29 mouse cellular contexts compared by ENCODE assay signal in genomic region chr5:51599549-51599948, GRCm38 (mm10). TPM values are rescaled to one million over a fixed set of nuclear protein-coding genes. Genes with fewer than 3 reads are reported as not detected.
DNase-seq lines count a peak whose midpoint lies in the region; ATAC-seq lines count a peak whose summit lies in the region.
"Had no signal": no experiment of that assay in that cellular context is flagged by ENCODE, and none has a peak within 500 bp of the region (broad histone marks: within the 10 kb centered on the region; RNA-seq: fewer than 3 reads in every experiment).

No protein-coding gene starts in this region.

- peak overlapping the region; percentile 56; the same call in 1 of the 2 replicates for H3K27ac ChIP-seq in heart, embryonic 10.5 days
- peak overlapping the region; percentile 57 for H3K27ac ChIP-seq in heart, embryonic 15.5 days
- H3K27ac ChIP-seq: embryonic facial prominence, embryonic 13.5 days; forebrain, embryonic 12.5 days; hindbrain, embryonic 10.5 days; hindbrain, embryonic 15.5 days; limb, embryonic 13.5 days; midbrain, embryonic 12.5 days had no signal

- no peak overlapping the region for H3K4me3 ChIP-seq in heart, embryonic 10.5 days
- H3K4me3 ChIP-seq in heart, embryonic 15.5 days = no peak overlapping the region
- H3K4me3 ChIP-seq: embryonic facial prominence, embryonic 13.5 days; forebrain, embryonic 12.5 days; hindbrain, embryonic 10.5 days; hindbrain, embryonic 15.5 days; limb, embryonic 13.5 days; midbrain, embryonic 12.5 days had no signal

- ATAC-seq in heart, embryonic 15.5 days (replicated peaks; ENCODE audit: insufficient number of reproducible peaks, insufficient read depth, low FRiP score, low read depth) = peak; percentile 75
- ATAC-seq: activated CD4-positive, CD25-positive, alpha-beta regulatory T cell, adult 4 months; CD4-positive, CD25-positive, alpha-beta regulatory T cell, adult 4 months; forebrain, postnatal 0 days; inflammation-experienced regulatory T-cells, adult 6 months had no signal

- DNase-seq in brain, adult 2 months (ENCODE audit: low read depth, low spot score) = peak; percentile 36
- peak; percentile 78 for DNase-seq in heart, embryonic 10.5 days (ENCODE audit: low spot score)
- DNase-seq in heart, postnatal 4 days = peak; percentile 50
- no peak for DNase-seq in kidney, postnatal 14 days
- DNase-seq in Muller cell, postnatal 12 days (ENCODE audit: inconsistent ontology term) = no peak
- DNase-seq in cerebellum, adult 9-10 months = no peak
- DNase-seq: adrenal gland, adult 8-10 months; cerebellum, adult 9-11 months; forebrain, postnatal 0 days; gastrocnemius, postnatal 14 days; kidney, adult 18-20 months; kidney, postnatal 4 days; lung, postnatal 36 days; retina, postnatal 1 day; right cerebral cortex, postnatal 14 days; thymus, postnatal 4 days had no signal

- no peaks in the 10 kb centered on the region for H3K27me3 ChIP-seq in heart, embryonic 10.5 days (ENCODE audit: insufficient read depth, poor library complexity, severe bottlenecking)
- no peaks in the 10 kb centered on the region for H3K27me3 ChIP-seq in heart, embryonic 15.5 days
- H3K27me3 ChIP-seq: embryonic facial prominence, embryonic 13.5 days; forebrain, embryonic 12.5 days; hindbrain, embryonic 15.5 days; limb, embryonic 13.5 days; midbrain, embryonic 12.5 days had no signal

- 32% methylated on average over 6 of the region's 6 CpGs for WGBS in heart, embryonic 10.5 days
- 25% methylated on average over 6 of the region's 6 CpGs for WGBS in heart, embryonic 15.5 days

- peaks cover 8% of the 10 kb centered on the region; the same call in 1 of the 2 replicates for H3K4me1 ChIP-seq in heart, embryonic 10.5 days
- H3K4me1 ChIP-seq in heart, embryonic 15.5 days (replicated peaks) = peaks cover 16% of the 10 kb centered on the region
- H3K4me1 ChIP-seq: forebrain, embryonic 12.5 days; hindbrain, embryonic 10.5 days; hindbrain, embryonic 15.5 days; limb, embryonic 13.5 days; midbrain, embryonic 12.5 days had no signal

- H3K36me3 ChIP-seq in heart, embryonic 10.5 days = no peaks in the 10 kb centered on the region
- H3K36me3 ChIP-seq in heart, embryonic 15.5 days = no peaks in the 10 kb centered on the region
- H3K36me3 ChIP-seq: embryonic facial prominence, embryonic 13.5 days; forebrain, embryonic 12.5 days; hindbrain, embryonic 10.5 days; hindbrain, embryonic 15.5 days; limb, embryonic 13.5 days; midbrain, embryonic 12.5 days had no signal

- H3K9ac ChIP-seq in heart, embryonic 15.5 days = no peak overlapping the region
- H3K9ac ChIP-seq: embryonic facial prominence, embryonic 13.5 days; forebrain, embryonic 12.5 days; forebrain, postnatal 0 days; hindbrain, embryonic 15.5 days; limb, embryonic 13.5 days; midbrain, embryonic 12.5 days had no signal

- H3K9me3 ChIP-seq in heart, embryonic 10.5 days = no peaks in the 10 kb centered on the region
- H3K9me3 ChIP-seq in heart, embryonic 15.5 days (replicated peaks) = no peaks in the 10 kb centered on the region
- H3K9me3 ChIP-seq: embryonic facial prominence, embryonic 13.5 days; forebrain, embryonic 12.5 days; hindbrain, embryonic 10.5 days; hindbrain, embryonic 15.5 days; limb, embryonic 13.5 days; midbrain, embryonic 12.5 days had no signal

- H3K4me2 ChIP-seq in heart, embryonic 15.5 days = no peak overlapping the region
- H3K4me2 ChIP-seq: embryonic facial prominence, embryonic 13.5 days; forebrain, embryonic 12.5 days; hindbrain, embryonic 15.5 days; limb, embryonic 13.5 days; liver, embryonic 11.5 days; midbrain, embryonic 12.5 days had no signal

RNA-seq across cellular contexts. Expression of gene Ppargc1a, which starts 32.0 kb away (rescaled TPM):
- polyA plus RNA-seq in heart, embryonic 10.5 days (2016; fragmentation: Nextera tagmentation; extraction: Ambion mirVana) = 21.2 and 39.8 TPM in 2 replicates
- polyA plus RNA-seq in heart, embryonic 15.5 days (2015; fragmentation: Nextera tagmentation; extraction: Ambion mirVana) = 57.1 and 66.0 TPM in 2 replicates
- total RNA-seq in heart, postnatal 4 days (2021) = 100 to 1,000 TPM; 132 to 141 TPM
- total RNA-seq: granulocyte monocyte progenitor cell, adult 5-6 weeks; megakaryocyte, adult 5-6 weeks had no signal
- polyA plus RNA-seq: activated CD4-positive, CD25-positive, alpha-beta regulatory T cell, adult 4 months had no signal

Comparison
In these comparisons a context has a peak if more than half of its experiments do, and no peak if none do; other contexts are left out.
1. DNase-seq: peak in brain, adult 2 months (single experiment), heart, embryonic 10.5 days (single experiment) and heart, postnatal 4 days (single experiment); none in kidney, postnatal 14 days (single experiment), Muller cell, postnatal 12 days (single experiment) and cerebellum, adult 9-10 months (single experiment).